Mouse (Mus musculus) cortical plate, adult 2 months (tissue): ENCODE measurements around the gene Auts2.

ENCODE experiments used
- CTCF ChIP-seq: fragments of 200-500 bp; IDR thresholded peaks from 2 replicates; pipeline ENCODE4 v1.5.1; 2011; ENCODE audit warnings: mild to moderate bottlenecking, control low read depth, low read length; ENCODE audit not compliant: insufficient read depth; ENCODE audit errors: extremely low read depth
- POLR2A ChIP-seq: fragments of 200-500 bp; IDR thresholded peaks from 2 replicates; pipeline ENCODE4 v1.6.1; 2011; ENCODE audit warnings: mild to moderate bottlenecking, low read length, control low read depth; ENCODE audit not compliant: insufficient read depth; ENCODE audit errors: extremely low read depth

- no peak for TF ChIP-seq POLR2A
- no peak for TF ChIP-seq CTCF
These were observed 844.2 kb downstream of the Auts2 start for GRCm38 (mm10) chr5:131698900-131699299.
